Comparison of ENCODE assay signal across 9 mouse cellular contexts in the genomic region with DNA sequence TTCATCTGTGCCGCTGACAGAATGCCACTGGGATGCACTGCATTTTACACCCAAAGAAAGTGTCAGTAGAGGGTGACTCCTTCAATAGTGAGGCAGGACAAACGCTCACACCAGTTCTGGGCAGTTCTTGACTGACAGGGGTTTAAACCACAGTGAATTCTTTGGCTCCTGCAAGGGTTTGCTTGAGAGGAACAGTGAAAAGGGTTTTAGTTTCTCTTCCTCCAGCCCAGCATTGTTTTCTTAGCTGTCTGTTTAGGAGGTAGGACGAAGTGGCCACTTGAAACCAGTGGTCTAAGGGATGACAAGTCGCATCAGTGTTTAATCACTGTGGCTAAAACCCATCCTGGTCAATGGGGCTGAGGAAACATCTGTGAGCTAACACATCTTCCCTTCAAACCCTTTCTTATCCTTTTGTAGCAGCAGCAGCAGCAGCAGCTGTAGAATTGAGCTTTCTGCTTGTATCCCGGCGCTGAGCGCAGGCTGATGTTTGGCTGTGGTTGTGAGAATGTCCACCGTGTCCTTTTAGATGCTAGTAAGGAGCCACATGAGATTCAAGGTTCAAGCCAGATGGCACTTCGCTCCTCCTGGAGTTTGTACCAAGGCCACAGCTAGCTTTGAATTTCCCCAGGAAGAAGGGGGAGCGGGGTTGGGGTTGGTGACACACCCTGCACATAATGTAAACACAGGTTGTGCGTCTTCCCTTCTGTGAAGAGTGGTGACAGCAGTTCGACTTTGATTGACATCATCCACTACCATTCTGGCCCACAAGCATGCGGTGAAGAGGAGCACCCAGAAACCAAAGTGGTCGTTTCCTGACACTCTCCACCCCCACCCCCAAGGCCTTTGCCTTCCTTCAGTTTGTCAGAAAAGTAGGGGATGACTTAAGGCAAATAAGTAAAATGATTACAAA.
DNase-seq lines count a peak whose midpoint lies in the region; ATAC-seq lines count a peak whose summit lies in the region.
"Had no signal": no experiment of that assay in that cellular context is flagged by ENCODE, and none has a peak within 500 bp of the region (broad histone marks: within the 10 kb centered on the region; RNA-seq: fewer than 3 reads in every experiment).

No protein-coding gene starts in this region.

- H3K4me3 ChIP-seq in hindbrain, embryonic 10.5 days, result no peak overlapping the region
- no peak overlapping the region for H3K4me3 ChIP-seq in hindbrain, embryonic 14.5 days (replicated peaks; ENCODE audit: low read length)
- no peak overlapping the region for H3K4me3 ChIP-seq in intestine, embryonic 16.5 days (ENCODE audit: low read length)
- H3K4me3 ChIP-seq in neural tube, embryonic 14.5 days (ENCODE audit: low read depth, low read length), result no peak overlapping the region
- H3K4me3 ChIP-seq: liver, embryonic 15.5 days had no signal

- H3K36me3 ChIP-seq in hindbrain, embryonic 10.5 days, result no peaks in the 10 kb centered on the region
- H3K36me3 ChIP-seq in hindbrain, embryonic 14.5 days (replicated peaks; ENCODE audit: control insufficient read depth, insufficient read depth), result no peaks in the 10 kb centered on the region
- H3K36me3 ChIP-seq in intestine, embryonic 16.5 days (ENCODE audit: control insufficient read depth, insufficient read depth, low read length), result no peaks in the 10 kb centered on the region
- no peaks in the 10 kb centered on the region for H3K36me3 ChIP-seq in neural tube, embryonic 14.5 days (ENCODE audit: control insufficient read depth, insufficient read depth, low read length)
- H3K36me3 ChIP-seq: liver, embryonic 15.5 days had no signal

- no peak overlapping the region for H3K9ac ChIP-seq in hindbrain, embryonic 14.5 days
- no peak overlapping the region for H3K9ac ChIP-seq in intestine, embryonic 16.5 days (ENCODE audit: low read depth, low read length)
- no peak overlapping the region for H3K9ac ChIP-seq in neural tube, embryonic 14.5 days (replicated peaks; ENCODE audit: low read depth, low read length)
- H3K9ac ChIP-seq: liver, embryonic 15.5 days had no signal

- peak overlapping the region; percentile 56 for H3K27ac ChIP-seq in hindbrain, embryonic 10.5 days
- H3K27ac ChIP-seq in hindbrain, embryonic 14.5 days, result no peak overlapping the region
- peak overlapping the region; percentile 5 for H3K27ac ChIP-seq in intestine, embryonic 16.5 days (ENCODE audit: low read length)
- H3K27ac ChIP-seq in neural tube, embryonic 14.5 days (ENCODE audit: low read depth, low read length), result peak overlapping the region; percentile 44; the same call in 1 of the 2 replicates
- H3K27ac ChIP-seq: liver, embryonic 15.5 days had no signal

- H3K4me2 ChIP-seq in hindbrain, embryonic 14.5 days (replicated peaks), result no peak overlapping the region
- H3K4me2 ChIP-seq in intestine, embryonic 16.5 days (ENCODE audit: low read depth, low read length), result no peak overlapping the region
- no peak overlapping the region for H3K4me2 ChIP-seq in neural tube, embryonic 14.5 days (ENCODE audit: low read depth, low read length)
- H3K4me2 ChIP-seq: liver, embryonic 15.5 days had no signal

- ATAC-seq in hindbrain, embryonic 14.5 days (ENCODE audit: low FRiP score), result no peak
- 0 out of 2 replicates have a peak, but pooled peaks have one; percentile 28 for ATAC-seq in intestine, embryonic 16.5 days
- ATAC-seq in neural tube, embryonic 14.5 days (ENCODE audit: low read depth), result no peak

- peaks cover 28% of the 10 kb centered on the region for H3K4me1 ChIP-seq in hindbrain, embryonic 10.5 days (replicated peaks)
- no peaks in the 10 kb centered on the region for H3K4me1 ChIP-seq in hindbrain, embryonic 14.5 days (replicated peaks; ENCODE audit: control insufficient read depth, insufficient read depth, low read length)
- H3K4me1 ChIP-seq in intestine, embryonic 16.5 days (ENCODE audit: control insufficient read depth, insufficient read depth, low read length), result peaks cover 3% of the 10 kb centered on the region; the same call in 1 of the 2 replicates
- H3K4me1 ChIP-seq in neural tube, embryonic 14.5 days (ENCODE audit: control insufficient read depth, insufficient read depth, low read length), result peaks cover 10% of the 10 kb centered on the region; the same call in 1 of the 2 replicates

- 52% methylated on average over 14 of the region's 14 CpGs for WGBS in hindbrain, embryonic 10.5 days
- WGBS in hindbrain, embryonic 14.5 days, result 65% methylated on average over 14 of the region's 14 CpGs
- WGBS in intestine, embryonic 16.5 days, result 55% methylated on average over 14 of the region's 14 CpGs
- WGBS in neural tube, embryonic 14.5 days, result 72% methylated on average over 14 of the region's 14 CpGs

- DNase-seq in hindbrain, embryonic 10.5 days (ENCODE audit: low spot score), result no peak
- DNase-seq in hindbrain, embryonic 14.5 days (ENCODE audit: low spot score), result no peak
- peak; percentile 97 for DNase-seq in T-cell, adult 2 months (ENCODE audit: low spot score)
- no peak for DNase-seq in cerebellum, adult 8-10 months
- DNase-seq in ovary, postnatal 14 days (ENCODE audit: low spot score), result no peak
- no peak for DNase-seq in layer of hippocampus, adult 8-10 months (ENCODE audit: low spot score in 2 of 2)

- H3K9me3 ChIP-seq in hindbrain, embryonic 10.5 days, result no peaks in the 10 kb centered on the region
- no peaks in the 10 kb centered on the region for H3K9me3 ChIP-seq in hindbrain, embryonic 14.5 days (ENCODE audit: control insufficient read depth, low read length)
- no peaks in the 10 kb centered on the region for H3K9me3 ChIP-seq in intestine, embryonic 16.5 days (ENCODE audit: control insufficient read depth, low read length)
- H3K9me3 ChIP-seq in neural tube, embryonic 14.5 days (ENCODE audit: control insufficient read depth, low read length), result no peaks in the 10 kb centered on the region
- H3K9me3 ChIP-seq: liver, embryonic 15.5 days had no signal

- H3K27me3 ChIP-seq in hindbrain, embryonic 10.5 days (ENCODE audit: insufficient read depth, poor library complexity, severe bottlenecking), result no peaks in the 10 kb centered on the region
- H3K27me3 ChIP-seq in hindbrain, embryonic 14.5 days (ENCODE audit: control insufficient read depth, insufficient read depth, low read length), result no peaks in the 10 kb centered on the region
- no peaks in the 10 kb centered on the region for H3K27me3 ChIP-seq in intestine, embryonic 16.5 days (replicated peaks; ENCODE audit: control insufficient read depth, insufficient read depth, low read length)
- H3K27me3 ChIP-seq in neural tube, embryonic 14.5 days (ENCODE audit: control insufficient read depth, insufficient read depth, low read length), result no peaks in the 10 kb centered on the region
- H3K27me3 ChIP-seq: liver, embryonic 15.5 days had no signal
